Mouse (Mus musculus) adrenal gland, adult (tissue): ENCODE data around the gene Cyb5rl.

Source experiments
- DNase-seq, 2 experiments: peaks; one replicate each; pipeline ENCODE4 v3.0.0; 2022 to 2023; ENCODE audit warnings: low spot score in 1 of 2; ENCODE audit not compliant: inconsistent age in 2 of 2

The Cyb5rl gene

DNA sequence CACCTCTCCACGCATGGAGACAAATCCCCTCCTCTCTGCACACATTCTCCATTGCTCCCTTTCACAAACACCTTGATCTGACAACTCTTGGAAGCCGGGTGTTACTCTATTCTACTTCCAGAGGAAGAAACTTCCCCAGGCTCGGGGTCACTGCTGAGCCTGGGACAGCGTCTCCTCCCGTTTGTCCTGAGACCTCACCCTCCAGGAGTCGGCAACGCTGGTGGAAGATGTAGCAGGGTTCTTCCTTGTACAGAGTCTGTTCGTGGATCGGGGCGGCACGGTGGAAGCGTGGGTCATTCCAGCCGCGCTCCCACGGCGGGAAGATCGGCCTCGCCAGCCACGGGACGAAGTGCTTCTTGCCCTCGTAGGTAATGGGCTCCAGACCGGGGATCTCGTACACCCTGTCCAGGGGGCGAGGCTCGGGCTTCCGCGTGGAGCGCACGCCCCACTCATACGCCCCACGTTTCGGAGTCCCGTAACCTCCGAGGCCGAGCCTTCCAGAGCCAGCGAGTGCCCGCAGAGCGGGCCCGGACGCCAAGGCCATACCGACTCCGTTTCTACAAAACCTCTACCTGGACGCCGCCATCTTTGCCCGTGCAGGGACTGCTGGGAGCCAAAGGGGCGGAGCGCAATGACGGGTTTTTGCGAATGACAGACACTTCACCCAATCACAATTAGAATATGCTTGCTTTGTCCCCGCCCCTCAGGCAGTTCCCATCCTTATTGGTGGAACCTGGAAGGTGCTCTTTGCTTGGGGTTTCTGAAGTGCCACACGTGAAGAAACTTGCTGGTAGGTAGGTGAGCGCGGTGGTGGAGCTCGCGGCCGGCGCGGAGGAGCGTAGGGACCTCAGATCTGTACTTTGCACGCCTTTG lies at the start of gene Cyb5rl, which contains the start of gene Mrpl37:
TSS of gene Cyb5rl (plus strand) at position 737 of the 873 bp plus-strand sequence.
TSS of gene Mrpl37 (minus strand) at position 617 of the 873 bp plus-strand sequence.
- peak; percentile 97 to 99 for DNase-seq

DNA sequence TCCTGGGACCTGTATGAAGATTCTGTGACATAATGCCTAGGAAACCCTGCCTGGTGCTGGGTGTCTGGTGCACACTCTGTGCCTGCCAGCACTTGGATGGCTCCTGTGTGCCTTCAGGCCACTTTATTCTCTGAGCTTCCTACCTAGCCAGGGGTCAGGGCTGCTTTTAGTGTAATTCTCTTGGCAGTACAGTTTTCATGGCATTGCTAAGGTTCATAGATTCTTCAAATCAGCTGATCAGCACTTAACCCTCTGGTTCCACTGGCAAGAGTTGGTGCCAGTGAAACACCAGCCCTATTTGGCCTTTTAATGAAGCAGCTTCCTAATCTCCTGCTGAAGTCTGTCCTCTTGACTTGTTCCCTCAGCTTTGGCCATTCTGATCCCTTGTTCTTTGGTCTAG lies 49.5 kb upstream of the Cyb5rl start:
- DNase-seq = no peak

DNA sequence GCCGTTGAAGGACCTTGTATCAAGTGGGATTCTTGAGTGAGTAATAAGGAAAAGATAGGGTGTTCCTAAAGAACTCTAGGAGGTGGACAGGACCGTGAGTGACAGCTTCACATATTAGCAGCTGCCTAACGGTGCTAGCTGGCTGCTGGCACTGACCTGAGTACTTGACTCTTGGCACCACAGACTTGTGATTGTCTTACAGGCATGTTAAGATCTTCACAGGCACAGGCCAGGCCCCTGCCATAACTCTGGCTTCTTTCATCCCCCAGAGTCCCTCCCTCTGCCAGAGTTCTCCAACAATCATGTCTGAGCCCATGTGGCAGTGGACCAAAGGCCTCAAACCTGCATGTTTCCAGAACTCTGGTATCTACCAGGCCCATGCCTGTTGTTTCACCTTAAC lies 48.3 kb upstream of the Cyb5rl start:
- DNase-seq = peak in 1 of 2 experiments; percentile 61

DNA sequence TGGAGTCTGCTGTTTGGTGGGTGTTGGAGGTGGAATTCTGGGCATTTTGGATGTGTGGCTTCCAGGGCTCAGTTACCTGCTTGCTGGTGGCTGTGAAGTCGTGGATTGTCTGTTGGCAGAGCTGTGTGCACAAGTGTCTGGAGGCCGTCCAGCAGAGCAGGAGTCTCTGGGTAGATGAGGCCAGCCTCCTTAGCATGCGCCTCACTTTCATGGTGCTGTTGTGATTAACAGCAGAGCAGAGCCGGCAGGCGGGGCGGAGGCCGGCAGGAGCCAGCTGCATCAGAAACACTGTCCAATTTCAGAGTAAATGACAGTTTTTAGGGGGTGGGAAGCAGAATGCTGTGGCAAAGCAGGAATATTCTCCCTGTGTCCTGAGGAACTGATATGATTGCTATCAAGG lies 47.8 kb upstream of the Cyb5rl start:
- peak; percentile 65 to 81 for DNase-seq

DNA sequence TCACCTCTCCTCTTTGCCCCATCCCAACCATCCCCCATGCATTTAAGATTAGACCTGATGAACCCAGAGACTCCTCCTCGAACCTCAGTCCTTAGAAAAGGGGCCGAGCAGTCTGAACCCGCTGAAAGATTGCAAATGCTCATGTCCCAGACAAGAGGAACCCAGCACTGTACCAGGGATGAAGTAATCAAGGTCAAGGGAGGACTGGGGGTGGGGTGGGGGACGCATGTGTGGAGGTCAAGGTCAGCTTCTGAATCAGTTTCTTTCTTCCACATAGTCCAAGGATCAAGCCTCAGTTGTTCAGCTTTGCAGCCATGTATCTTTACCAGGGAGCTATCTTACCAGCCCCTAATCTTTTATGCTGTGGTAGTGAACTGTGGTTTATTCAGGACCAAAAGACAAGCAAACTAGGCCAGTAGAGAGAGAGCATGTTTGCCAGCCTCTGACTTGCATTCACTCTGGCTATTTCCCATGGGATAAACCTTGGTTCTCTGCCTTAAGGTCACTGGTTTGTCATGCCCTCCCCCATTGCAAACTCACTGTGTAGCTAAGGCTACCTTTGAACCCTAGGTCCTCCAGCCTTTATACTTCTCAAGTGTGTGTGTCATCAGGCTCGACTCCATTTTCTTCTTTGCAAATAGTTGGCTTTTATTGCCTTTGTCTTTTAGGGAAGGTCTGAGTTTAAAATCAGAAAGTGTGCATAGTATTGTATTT lies 46.3 kb upstream of the Cyb5rl start:
- peak; percentile 57 to 90 for DNase-seq

DNA sequence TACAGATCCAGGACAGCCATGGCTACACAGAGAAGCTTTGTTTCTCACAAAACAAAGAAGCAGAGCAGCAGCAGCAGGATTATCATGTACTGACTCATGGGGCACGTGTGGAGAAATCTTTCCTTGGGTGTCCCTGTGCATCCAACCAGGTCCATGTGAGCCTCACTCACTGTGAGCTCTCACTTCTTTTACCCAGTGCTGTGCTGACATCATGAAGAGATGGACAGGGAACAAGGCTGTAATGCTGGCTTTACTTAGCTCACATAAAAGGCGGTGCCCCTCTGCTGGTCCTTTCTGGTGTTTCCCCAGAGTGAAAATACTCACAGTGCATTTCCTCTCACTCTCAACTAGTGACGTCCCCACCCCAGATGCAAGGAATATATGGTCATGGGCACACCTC lies 45.3 kb upstream of the Cyb5rl start:
- DNase-seq = no peak

DNA sequence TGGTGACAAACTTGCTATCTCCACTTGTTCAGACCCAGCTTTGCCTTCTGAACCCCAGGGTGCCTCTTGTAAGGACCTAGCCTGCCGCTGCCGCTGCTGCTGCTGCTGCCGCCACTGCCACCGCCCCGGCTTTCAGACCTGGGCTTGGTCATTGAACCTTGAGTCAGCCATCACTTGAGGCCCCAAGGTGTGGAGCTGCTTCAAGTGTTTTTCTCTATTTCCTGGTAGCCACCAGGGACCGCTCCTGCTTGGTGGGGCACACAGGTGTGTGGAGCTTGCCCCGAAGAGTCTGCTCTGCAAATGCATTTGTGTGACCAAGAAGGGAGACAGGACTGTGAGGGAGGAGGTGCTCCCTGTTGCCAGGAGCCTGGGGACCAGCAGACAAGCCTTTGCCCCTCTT lies 41.9 kb upstream of the Cyb5rl start:
- no peak for DNase-seq

DNA sequence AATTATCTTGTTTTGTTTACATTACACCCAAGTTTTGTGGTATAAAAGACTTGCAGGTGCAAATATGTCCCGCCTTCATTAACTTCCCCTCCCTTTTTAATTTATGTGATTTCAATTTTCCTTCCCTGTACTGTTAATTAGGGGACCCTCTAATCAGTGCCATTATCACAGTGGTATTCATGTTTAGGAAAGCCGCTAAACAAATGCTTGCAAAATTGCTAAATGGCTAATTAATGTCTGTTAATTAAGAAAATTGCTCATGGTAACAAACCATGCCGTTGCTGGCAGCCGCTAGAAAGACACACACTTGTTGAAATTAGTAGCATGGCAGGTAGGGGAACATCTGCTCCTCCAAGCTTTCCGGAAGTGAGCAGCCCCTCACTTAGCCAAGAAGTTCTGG lies 41.4 kb upstream of the Cyb5rl start:
- no peak for DNase-seq

DNA sequence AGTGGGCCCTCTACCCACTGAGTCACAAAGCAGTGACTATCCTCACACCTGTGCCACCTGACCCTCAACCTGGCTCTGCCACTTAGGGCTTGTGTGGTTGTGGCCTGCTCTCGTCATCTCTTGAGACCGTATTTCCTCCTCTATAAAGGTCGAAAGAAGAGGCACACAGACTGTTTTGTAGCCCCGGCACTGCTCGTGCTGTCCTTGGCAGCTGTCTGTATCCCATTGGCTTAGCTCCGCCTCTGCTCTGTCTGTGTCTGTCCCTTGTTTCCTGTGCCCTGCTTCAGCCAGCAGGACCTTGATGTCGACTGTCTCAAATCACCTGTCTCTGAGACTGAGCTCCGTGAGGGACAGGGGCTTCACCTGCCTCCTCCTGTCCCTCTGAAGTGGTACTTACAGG lies 40.3 kb upstream of the Cyb5rl start:
- DNase-seq = peak; percentile 62 to 70

DNA sequence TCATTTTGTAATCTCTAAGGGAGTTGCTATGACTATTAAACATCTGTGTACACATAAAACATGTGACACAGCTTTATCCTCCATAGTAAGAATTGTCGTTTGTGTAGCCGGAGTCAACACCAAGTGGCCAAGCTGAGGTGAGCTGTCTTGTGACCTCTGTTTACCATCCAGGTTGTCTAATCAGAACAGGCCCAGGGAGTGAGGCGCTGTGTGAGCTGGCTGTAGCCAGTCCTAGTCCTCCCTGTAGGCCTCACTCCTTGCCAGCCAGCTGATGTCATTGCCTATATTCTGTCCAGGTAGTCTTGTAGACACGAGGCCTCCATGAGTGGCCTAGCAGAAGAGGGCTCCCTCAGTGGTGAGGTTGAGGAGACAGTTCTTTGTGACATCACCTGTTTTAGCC lies 31.1 kb upstream of the Cyb5rl start:
- no peak for DNase-seq

DNA sequence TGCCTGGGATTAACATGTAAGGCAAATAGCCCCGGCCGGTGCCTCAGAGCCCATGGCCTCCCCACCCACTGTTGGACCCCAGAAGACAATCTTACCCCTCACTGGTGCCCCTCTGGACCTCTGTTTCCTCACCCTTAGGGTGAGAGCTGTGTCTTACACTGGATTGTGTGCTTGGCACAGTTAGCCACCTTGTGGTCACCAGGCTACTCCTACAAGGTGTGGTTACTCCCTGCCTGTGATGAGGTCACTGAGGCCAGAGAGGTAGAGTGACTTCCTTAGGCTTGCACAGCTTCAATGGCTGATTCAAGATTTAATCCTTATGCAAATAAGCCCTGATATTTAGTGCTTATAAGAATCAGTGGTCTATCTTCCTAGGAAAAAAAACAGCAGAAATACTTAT lies 29.8 kb upstream of the Cyb5rl start:
- no peak for DNase-seq

DNA sequence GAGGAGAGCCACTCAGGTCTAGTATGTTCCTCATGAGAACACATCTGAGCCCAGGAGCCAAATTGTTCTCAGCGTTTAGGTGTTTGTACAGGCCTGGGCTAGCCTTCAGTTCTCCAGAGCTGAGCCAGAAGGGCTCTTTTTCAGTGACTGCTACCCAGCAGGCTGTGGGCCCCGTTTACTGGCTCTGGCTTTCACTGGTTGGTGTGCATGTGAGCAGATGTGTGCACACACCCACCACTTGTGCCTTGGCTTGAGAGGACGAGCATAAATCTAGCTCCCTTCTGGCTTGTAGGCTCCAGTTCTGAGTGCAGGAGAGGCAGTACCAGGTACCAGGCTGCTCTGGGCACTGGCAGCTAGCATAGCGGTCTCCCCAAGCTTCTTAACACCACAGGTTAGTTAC lies 28.5 kb upstream of the Cyb5rl start:
- DNase-seq = no peak

DNA sequence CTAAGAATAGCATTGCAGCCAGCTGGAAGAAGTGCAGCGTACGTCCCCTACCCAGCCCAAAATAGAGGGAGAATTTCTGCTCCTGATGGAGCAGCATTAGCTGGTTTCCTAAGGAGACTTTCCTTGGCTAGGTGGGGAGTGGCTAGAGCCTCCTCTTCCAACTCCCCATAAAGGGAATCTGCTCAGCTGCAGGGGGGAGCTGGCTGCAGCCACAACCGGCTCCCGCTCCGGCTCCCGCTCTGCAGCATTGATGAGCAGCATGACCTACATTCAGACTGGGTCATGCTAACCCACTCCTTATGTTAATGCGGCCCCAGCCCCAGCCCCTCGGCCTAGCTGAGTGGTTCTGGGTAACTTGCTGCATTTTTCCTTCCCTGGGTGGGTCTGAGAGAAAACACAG lies 27.5 kb upstream of the Cyb5rl start:
- no peak for DNase-seq

DNA sequence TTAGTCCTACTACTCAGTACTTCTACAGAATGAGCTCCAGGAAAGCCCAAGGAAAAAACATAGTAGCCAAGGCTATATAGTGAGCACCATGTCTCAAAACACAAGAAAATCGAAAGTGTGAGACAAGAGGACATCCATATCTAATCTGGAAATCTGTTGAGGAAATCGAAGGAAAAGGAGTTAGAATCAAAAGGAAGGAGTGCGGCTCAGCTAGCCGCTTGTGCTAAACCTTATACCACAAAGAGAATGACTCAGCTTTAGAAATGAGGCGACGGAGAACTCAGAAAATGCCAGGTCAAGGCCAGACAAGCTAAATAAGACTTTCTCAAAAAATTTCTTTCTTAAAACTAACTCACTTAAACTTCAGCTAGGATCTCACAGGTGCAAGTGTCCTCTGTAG lies 24.5 kb upstream of the Cyb5rl start:
- peak in 1 of 2 experiments; percentile 73 for DNase-seq

DNA sequence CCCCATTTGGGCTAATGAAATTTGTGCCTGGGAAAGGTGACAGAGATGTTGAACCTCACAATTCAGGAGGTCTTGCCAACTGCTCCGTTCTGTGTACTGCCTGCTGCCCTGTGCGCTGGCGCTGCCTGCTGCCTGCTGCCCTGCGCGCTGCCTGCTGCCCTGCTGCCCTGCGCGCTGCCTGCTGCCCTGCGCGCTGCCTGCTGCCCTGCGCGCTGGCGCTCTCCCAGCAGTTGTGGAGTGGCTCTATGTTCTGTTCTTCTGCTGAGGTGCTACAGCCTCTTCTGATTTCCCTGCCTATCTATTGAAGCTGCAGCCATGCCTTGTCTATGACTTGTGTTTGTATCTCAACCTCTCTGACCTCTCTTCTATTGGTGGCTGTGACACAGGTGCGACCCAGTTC lies 21.6 kb upstream of the Cyb5rl start:
- DNase-seq = no peak

DNA sequence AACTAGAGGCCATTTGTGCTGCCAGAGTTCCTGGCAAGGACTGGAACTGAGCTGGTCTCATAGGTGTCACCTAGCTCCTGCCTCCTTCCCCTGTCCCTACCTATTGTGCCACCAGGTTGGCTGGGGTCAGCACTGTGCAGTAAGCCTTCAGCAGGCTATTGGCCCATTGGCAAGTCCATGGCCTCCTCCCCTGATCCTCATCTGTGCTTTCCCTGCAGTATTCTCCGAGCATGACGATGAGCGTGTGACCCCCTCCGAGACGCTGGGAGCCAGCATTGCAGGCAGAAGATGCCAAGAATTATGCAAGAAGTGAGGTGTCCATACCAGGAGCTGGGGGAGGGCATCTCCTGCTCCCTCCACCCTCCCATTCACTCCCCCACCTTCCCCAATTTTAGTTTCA lies 19.0 kb upstream of the Cyb5rl start:
- no peak for DNase-seq

DNA sequence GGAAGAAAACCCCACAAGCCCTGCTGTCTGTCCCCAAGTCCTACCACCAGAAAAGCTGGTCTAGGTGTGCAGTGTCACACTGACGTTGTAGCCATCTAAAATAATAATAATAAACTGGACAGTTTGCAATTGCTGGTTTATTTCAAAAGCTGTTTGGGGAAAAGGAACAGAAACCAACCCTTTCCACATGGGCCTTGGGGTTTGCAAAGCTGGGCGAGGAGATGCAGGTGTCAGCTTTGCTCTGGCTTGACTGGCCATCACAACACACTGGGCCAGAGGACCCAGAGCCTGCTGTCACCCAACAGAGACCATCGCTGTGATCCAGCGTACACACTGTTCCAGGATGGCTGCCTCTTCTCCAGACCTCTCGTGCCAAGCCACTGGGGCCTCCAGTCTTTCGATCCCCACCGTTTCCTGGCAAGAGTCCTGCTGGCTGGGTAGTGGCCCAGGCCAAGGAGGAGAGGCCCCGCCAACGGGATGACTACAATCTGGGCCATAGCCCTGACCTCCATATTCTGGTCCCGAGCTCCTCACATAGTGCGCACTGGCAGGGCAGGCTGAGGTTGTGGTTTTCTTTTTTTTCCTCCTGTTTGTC lies 18.1 kb upstream of the Cyb5rl start:
- peak; percentile 50 to 86 for DNase-seq

DNA sequence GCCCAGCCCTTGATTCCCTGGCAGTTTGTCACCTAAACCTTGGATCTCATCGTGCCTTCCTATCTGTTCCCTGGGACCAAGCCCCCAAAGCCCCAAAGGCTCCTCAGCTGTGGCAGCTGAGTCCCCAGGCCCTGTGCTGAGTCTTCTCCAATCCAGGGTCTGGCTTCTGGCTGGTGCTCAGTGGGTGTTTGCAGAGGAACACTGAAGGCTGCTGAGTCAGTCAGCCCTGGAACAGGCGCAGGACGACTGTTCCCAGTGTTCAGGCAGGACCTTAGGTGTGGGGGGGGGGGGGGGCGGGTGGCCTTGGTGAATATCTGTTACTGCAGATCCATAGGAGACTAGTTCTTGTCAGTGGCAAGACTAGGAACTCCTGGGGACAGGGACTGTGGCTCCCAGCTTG lies 14.9 kb upstream of the Cyb5rl start:
- DNase-seq = peak; percentile 63 to 68

DNA sequence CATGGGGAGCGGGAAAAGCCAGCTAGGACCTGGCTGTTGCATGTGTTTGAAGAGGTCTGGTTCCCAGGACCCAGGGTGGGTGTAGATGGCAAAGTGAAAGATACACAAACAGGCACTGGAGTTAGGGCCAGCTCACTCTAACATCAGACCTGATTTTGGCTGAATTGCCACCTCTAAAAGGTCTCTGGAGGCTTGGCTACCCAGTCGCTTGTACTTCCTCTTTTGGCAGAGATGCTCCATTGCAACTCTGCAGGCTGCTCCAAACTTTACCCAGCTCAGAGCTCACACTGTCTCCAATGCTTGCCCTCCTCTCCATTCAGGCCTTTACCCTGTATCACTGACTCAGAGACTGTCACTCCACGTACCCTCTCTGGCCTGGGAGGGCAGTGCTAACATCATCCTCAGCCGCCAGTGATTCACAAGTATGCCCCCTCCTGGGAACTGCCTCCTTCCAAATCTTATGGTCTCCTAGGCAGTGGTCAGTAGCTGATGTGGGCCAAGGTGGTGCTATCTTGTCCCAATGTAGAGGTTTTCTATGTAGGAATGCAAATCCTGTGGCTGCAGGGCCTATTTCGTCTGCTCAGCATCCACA lies 13.7 kb upstream of the Cyb5rl start:
- DNase-seq = peak; percentile 63

DNA sequence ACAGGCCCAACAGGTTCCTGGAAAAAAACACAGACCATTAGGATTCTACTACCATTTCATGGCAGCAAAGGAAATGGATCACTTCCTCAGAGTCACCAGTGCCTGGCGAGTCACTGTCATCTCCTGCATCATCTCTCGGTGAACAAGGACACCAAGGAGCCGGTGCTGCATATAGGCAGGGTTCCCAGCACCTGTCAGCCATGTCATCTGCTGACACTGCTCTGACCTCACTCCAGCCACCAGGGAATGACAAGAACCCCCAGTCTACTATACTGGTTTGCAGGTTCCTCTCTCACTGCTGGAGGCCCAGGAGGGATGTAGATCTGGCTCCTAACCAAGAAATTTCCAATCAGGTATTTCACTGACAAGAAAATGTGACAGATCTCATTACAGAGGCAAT lies 10.7 kb upstream of the Cyb5rl start:
- no peak for DNase-seq

DNA sequence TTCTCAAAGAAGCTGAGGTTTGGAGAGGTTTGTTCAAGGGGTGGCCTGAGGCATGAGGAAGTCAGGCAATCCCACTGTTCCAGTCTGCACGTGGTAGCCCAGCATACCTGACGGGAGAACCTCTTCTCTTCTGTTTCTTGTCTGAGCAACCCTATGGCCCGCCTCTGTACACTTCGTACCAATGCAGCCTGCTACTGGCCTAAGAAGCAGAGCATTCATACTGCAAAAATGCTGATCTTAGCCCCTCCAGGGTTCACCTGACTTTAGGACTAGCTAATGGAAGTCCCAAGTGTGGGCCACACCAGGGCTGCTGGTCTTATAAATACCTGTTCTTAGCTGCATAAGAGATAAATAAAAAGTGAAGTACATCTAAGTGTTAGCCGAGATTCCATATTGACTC lies 8.4 kb upstream of the Cyb5rl start:
- DNase-seq = no peak

DNA sequence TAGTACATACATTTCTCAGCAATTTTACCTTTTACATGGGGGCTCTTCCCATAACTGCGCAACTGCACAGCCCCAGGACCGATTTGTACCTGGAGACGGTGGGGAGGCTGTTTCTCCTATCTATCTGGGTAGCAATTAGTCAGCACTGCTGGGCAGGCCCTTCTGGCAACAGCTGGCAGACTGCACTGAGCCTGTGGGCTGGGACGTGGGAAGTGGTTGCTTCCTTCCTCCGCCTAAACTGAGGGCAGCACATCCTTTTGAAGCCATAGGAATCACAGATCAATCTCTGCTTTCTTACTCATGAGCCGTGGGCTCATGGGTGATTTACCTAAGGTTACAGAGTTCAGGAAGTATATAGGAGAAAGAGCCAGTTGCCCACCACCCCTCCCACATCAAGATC lies 8.0 kb upstream of the Cyb5rl start:
- DNase-seq = no peak
